Mouse (Mus musculus): Measurements from ENCODE around the gene Vill.

DNA sequence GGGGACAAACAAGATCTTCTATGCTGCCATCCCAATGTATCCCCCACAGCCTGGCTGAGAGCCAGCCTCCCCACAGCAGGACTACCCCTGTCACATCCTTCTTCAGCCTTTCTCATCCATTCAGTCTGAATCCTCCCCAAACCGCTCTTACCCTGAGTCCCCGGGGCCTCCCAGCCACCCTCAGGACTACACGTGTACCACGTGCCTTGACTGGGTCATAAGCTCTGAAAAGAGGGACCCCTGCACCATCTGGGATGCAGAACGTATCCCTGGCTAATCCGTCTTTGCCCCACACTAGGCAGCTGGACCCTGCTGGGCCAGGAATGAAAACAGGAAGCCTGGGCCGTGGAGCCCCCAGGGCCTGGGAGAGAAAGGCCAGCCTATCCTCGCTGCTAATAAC is 29.5 kb downstream of the Vill start:
- TF ChIP-seq TAL1 (IDR thresholded peaks at IDR 0.05; ENCODE audit: low read length) (no peak), GATA1 (IDR thresholded peaks at IDR 0.05; ENCODE audit: low read length) (no peak)

Measured in erythroblast, embryonic 14.5 days (primary cell).